25 mouse cellular contexts compared by ENCODE assay signal in the genomic region with DNA sequence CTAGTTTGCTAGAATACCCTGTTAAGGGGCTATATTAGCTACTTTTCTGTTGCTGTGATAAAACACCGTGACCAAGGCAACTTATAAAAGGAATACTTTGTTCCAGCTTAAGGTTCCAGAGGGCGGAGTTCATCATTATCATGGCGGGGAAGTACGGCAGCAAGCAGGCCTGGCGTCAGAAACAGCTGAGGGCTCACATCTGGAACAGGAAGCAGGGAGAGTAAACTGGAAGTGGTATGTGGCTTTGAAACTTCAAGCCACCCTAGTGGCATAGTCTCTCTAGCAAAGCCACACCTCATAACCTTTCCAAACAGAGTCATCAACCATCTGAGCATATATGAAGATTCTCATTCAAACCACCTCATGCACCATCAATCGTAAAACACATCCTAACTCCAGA. TPM values are rescaled to one million over a fixed set of nuclear protein-coding genes. Genes with fewer than 3 reads are reported as not detected.
A peak's percentile ranks its signal among the peaks of the same experiment; 100 is the strongest.
DNase-seq lines count a peak whose midpoint lies in the region; ATAC-seq lines count a peak whose summit lies in the region.
"Had no signal": no experiment of that assay in that cellular context is flagged by ENCODE, and none has a peak within 500 bp of the region (broad histone marks: within the 10 kb centered on the region; RNA-seq: fewer than 3 reads in every experiment).

No protein-coding gene starts in this region.

- ATAC-seq in common myeloid progenitor, adult 5-6 weeks (replicated peaks; ENCODE audit: low read depth, poor library complexity, severe bottlenecking) = peak; percentile 63
- ATAC-seq in granulocyte monocyte progenitor cell, adult 5-6 weeks (replicated peaks; ENCODE audit: poor library complexity, severe bottlenecking) = peak; percentile 71
- peak; percentile 31; the same call in 1 of the 2 replicates for ATAC-seq in megakaryocyte progenitor cell, adult 5-6 weeks (replicated peaks; ENCODE audit: poor library complexity)
- ATAC-seq: activated CD4-positive, CD25-positive, alpha-beta regulatory T cell, adult 4 months; CD4-positive, CD25-positive, alpha-beta regulatory T cell, adult 4 months; Patski had no signal

- DNase-seq in testis, postnatal 10 days (ENCODE audit: low spot score) = no peak
- DNase-seq in urinary bladder, postnatal 4 days (ENCODE audit: low spot score in 2 of 2) = no peak
- no peak for DNase-seq in cerebellum, postnatal 25 days
- DNase-seq: adrenal gland, adult 2 months; adrenal gland, adult 8-10 months; adrenal gland, postnatal 10 days; adrenal gland, postnatal 14 days; adrenal gland, postnatal 25 days; adrenal gland, postnatal 36 days; B cell, adult 2 months; cerebellum, adult 11 months; cerebellum, adult 11-12 months; cerebellum, adult 18-20 months had no signal

RNA-seq across cellular contexts. Expression of a gene that starts 31.5 kb away (rescaled TPM):
- total RNA-seq in common myeloid progenitor, adult 5-6 weeks (2017) = not detected in 2 replicates
- 1.7 and 4.7 TPM in 2 replicates for total RNA-seq in granulocyte monocyte progenitor cell, adult 5-6 weeks (2014; fragmentation: Nextera tagmentation)
- not detected in 2 replicates for total RNA-seq in granulocyte monocyte progenitor cell, adult 5-6 weeks (2017)
- 0.66 TPM in 1 of 2 replicates, not detected in the other for total RNA-seq in megakaryocyte progenitor cell, adult 5-6 weeks (2015)
- total RNA-seq in megakaryocyte progenitor cell, adult 5-6 weeks (2017) = not detected in 2 replicates
- total RNA-seq: adrenal gland, adult 2 months; adrenal gland, adult 8-10 months; adrenal gland, postnatal 14 days; adrenal gland, postnatal 25 days; adrenal gland, postnatal 36 days; CH12.LX; ES-E14; G1E; MEL had no signal

RNA-seq across cellular contexts. Expression of a gene that starts 55.1 kb away (rescaled TPM):
- total RNA-seq in common myeloid progenitor, adult 5-6 weeks (2017) = not detected in 2 replicates
- not detected in 2 replicates for total RNA-seq in granulocyte monocyte progenitor cell, adult 5-6 weeks (2014; fragmentation: Nextera tagmentation)
- not detected in 2 replicates for total RNA-seq in granulocyte monocyte progenitor cell, adult 5-6 weeks (2017)
- total RNA-seq in megakaryocyte progenitor cell, adult 5-6 weeks (2015) = not detected in 2 replicates
- total RNA-seq in megakaryocyte progenitor cell, adult 5-6 weeks (2017) = not detected in 2 replicates
- total RNA-seq: adrenal gland, adult 18-20 months; adrenal gland, adult 2 months; adrenal gland, adult 8-10 months; adrenal gland, postnatal 10 days; adrenal gland, postnatal 14 days; adrenal gland, postnatal 25 days; adrenal gland, postnatal 36 days; adrenal gland, postnatal 4 days; CH12.LX; ES-E14; G1E; MEL had no signal

RNA-seq across cellular contexts. Expression of a gene that starts 58.6 kb away (rescaled TPM):
- total RNA-seq in common myeloid progenitor, adult 5-6 weeks (2017) = not detected in 2 replicates
- not detected in 2 replicates for total RNA-seq in granulocyte monocyte progenitor cell, adult 5-6 weeks (2014; fragmentation: Nextera tagmentation)
- total RNA-seq in granulocyte monocyte progenitor cell, adult 5-6 weeks (2017) = not detected in 2 replicates
- not detected in 2 replicates for total RNA-seq in megakaryocyte progenitor cell, adult 5-6 weeks (2015)
- not detected in 2 replicates for total RNA-seq in megakaryocyte progenitor cell, adult 5-6 weeks (2017)
- total RNA-seq: adrenal gland, postnatal 14 days; adrenal gland, postnatal 25 days; ES-E14; MEL had no signal
